Mouse (Mus musculus): ENCODE data around the gene Fam126b. TPM values are rescaled to one million over a fixed set of nuclear protein-coding genes. Genes with fewer than 3 reads are reported as not detected.

Gene Fam126b
- 1.8 and 6.9 TPM in 2 replicates for polyA plus RNA-seq (2012; rRNA removed; ENCODE audit: low replicate concordance)

DNA sequence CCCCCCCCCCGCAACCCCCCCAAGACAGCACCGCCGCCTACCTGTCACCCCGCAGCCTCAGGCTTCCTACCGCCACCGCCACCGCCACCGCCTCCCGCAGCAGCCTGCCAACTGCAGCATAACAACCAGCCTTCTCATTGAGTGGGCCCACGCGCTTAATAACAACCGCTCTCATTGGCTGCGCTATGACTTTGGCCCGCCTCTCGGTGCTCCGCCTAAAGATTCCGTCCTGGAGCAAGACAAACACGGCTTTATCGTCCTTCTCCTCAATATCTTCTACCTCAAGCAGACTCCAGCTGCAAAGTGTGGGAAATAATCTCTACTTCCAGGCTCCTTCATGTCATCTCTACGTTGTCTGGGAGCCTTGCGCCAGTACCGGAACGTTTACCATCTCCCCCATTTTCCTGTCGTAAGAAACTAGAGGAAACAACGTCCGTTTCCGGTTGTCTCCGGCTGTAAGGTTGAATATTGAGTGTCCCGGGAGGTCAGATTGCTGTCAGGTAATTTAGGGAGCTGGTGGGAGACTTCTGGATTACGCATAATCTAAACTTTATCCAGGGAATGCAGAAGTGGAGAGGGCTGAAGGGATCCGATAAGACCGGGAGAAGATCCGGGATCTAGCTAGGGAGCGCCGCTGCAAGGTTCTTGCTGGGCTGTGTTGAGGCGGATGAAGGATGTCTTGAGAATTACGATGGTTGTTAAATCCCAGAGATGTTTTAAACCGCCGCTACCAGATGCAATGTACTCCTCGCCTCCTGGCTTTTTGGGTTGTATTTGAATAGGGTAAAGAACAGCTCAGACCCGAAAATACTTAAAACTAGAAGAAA is at the start of gene Fam126b, which contains the start of gene Ndufb3:
TSS of gene Fam126b (minus strand) at position 153 of the 827 bp plus-strand sequence.
TSS of gene Ndufb3 (plus strand) at position 214 of the 827 bp plus-strand sequence.

DNA sequence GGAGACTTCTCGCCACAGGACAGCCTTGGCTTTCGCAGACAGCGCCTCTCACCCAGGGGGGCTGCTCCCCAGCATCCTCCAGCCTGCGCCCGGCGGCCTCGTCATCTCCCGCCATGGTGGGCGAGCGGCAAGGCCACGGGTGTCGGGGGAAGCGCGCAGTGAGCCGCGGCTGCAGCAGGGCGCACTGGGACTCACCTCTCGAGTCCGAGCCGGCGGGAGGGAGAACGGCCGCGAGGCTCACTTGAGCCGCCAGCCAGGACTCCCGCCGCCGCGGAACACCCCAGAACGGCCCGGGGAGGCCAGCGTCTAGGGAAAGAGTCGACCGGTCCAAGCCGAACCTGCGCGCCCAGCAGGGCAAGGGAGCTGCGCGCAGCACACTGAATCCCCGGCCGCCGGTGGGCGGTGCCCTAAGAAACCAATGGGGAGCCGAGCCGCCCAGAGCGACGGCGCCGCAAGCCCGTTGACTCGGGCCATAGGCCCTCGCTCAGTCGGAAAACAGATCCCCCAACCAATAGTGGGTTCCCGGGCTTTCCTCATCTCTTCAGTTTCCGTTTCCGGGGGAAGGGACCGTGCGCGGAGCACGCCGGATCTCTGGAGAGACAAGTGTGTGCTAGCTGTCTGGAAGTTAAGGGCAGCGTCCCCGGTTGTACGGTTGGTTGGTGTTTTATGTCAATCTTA is 81.4 kb downstream of the Fam126b start, which contains the start of gene Orc2:
TSS of gene Orc2 (minus strand) at position 533 of the 678 bp plus-strand sequence.

Other genes starting within 250 kb of the Fam126b start
- gene Bzw1, start 193.4 kb downstream of the Fam126b start, polyA plus RNA-seq (2012; rRNA removed; ENCODE audit: low replicate concordance), result 16.4 and 29.5 TPM in 2 replicates
- 34.1 and 79.6 TPM in 2 replicates for gene Clk1, start 162.3 kb downstream of the Fam126b start, polyA plus RNA-seq (2012; rRNA removed; ENCODE audit: low replicate concordance)
- 11.1 and 23.2 TPM in 2 replicates for gene Nif3l1, start 141.2 kb downstream of the Fam126b start, polyA plus RNA-seq (2012; rRNA removed; ENCODE audit: low replicate concordance)
- 12.8 and 34.1 TPM in 2 replicates for gene Ppil3, start 140.8 kb downstream of the Fam126b start, polyA plus RNA-seq (2012; rRNA removed; ENCODE audit: low replicate concordance)
- gene Orc2, start 81.2 kb downstream of the Fam126b start, polyA plus RNA-seq (2012; rRNA removed; ENCODE audit: low replicate concordance), result 10.4 and 17.2 TPM in 2 replicates
- gene Ndufb3, start 61 bp upstream of the Fam126b start, polyA plus RNA-seq (2012; rRNA removed; ENCODE audit: low replicate concordance), result 34.9 and 87.2 TPM in 2 replicates
- gene Als2cr12, start 109.7 kb upstream of the Fam126b start, polyA plus RNA-seq (2012; rRNA removed; ENCODE audit: low replicate concordance), result 0.81 and 2.6 TPM in 2 replicates
- 35.7 and 50.7 TPM in 2 replicates for gene Cflar, start 125.2 kb upstream of the Fam126b start, polyA plus RNA-seq (2012; rRNA removed; ENCODE audit: low replicate concordance)
- gene Casp8, start 209.1 kb upstream of the Fam126b start, polyA plus RNA-seq (2012; rRNA removed; ENCODE audit: low replicate concordance), result 6.2 and 10.1 TPM in 2 replicates